Comparison of ENCODE assay signal across 18 mouse cellular contexts in the genomic region with DNA sequence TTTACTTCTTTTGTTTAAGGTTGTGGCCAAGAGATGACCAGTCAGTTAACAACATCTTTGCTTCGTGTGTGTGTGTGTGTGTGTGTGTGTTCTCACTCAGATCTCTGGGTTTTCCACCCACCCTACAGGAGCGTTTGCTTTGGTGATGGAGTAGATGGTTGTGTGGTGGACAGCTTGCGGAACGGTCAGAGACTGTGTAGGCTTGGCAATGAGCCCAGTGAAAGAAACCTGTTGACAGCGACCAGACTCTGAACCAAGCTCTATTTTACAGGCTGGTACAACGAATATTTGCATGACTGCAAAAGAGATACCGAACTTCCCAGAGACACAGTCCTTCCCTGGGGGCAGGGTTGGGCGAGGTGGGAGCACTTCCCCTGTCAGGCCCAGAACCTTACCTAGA. TPM values are rescaled to one million over a fixed set of nuclear protein-coding genes. Genes with fewer than 3 reads are reported as not detected.
DNase-seq lines count a peak whose midpoint lies in the region; ATAC-seq lines count a peak whose summit lies in the region.
"Had no signal": no experiment of that assay in that cellular context is flagged by ENCODE, and none has a peak within 500 bp of the region (broad histone marks: within the 10 kb centered on the region; RNA-seq: fewer than 3 reads in every experiment).

No protein-coding gene starts in this region.

- H3K9me3 ChIP-seq in heart, embryonic 13.5 days: no peaks in the 10 kb centered on the region
- H3K9me3 ChIP-seq: G1E had no signal

- no peaks in the 10 kb centered on the region for H3K36me3 ChIP-seq in heart, embryonic 13.5 days
- H3K36me3 ChIP-seq: G1E had no signal

- intact Hi-C loops in left cerebral cortex, postnatal 14 days (cut with DNase I): no loop called here

- H3K27ac ChIP-seq in heart, embryonic 13.5 days (replicated peaks): 0 out of 2 replicates have a peak overlapping the region, but pooled peaks have one; percentile 34
- H3K27ac ChIP-seq: gastrocnemius, adult 2 months had no signal

- WGBS in heart, embryonic 13.5 days: 17% methylated on average over 8 of the region's 8 CpGs

- H3K4me3 ChIP-seq in heart, embryonic 13.5 days: no peak overlapping the region
- H3K4me3 ChIP-seq: gastrocnemius, adult 2 months had no signal

- H3K4me1 ChIP-seq in heart, embryonic 13.5 days: peaks cover 18% of the 10 kb centered on the region

- no peaks in the 10 kb centered on the region for H3K27me3 ChIP-seq in heart, embryonic 13.5 days (replicated peaks)

- peak; percentile 8 to 28 for DNase-seq in cerebellum, adult 18-20 months
- DNase-seq in cerebellum, adult 9-10 months: no peak
- DNase-seq in heart, adult 11 months: no peak
- DNase-seq in left cerebral cortex, postnatal 14 days (ENCODE audit: low spot score in 2 of 2): peak; percentile 19 to 33
- no peak for DNase-seq in left cerebral cortex, adult 18-20 months (ENCODE audit: low spot score in 2 of 2)
- peak; percentile 16 for DNase-seq in MN1 (ENCODE audit: low spot score)
- no peak for DNase-seq in urinary bladder, postnatal 4 days (ENCODE audit: low spot score in 2 of 2)
- DNase-seq: gastrocnemius, adult 2 months; kidney, adult 8-10 months; liver; liver, postnatal 0 days; lung, postnatal 36 days; spleen, adult 18-20 months; thymus, adult 18-20 months had no signal

- no peak overlapping the region for H3K9ac ChIP-seq in heart, embryonic 13.5 days
- H3K9ac ChIP-seq: liver, postnatal 0 days had no signal

- ATAC-seq in heart, embryonic 13.5 days (ENCODE audit: extremely low read depth, insufficient number of reproducible peaks, low FRiP score, low TSS enrichment): no peak
- ATAC-seq: CD4-positive, CD25-positive, alpha-beta regulatory T cell, adult 4 months; forebrain, embryonic 16.5 days; liver, postnatal 0 days had no signal

- H3K4me2 ChIP-seq in heart, embryonic 13.5 days: peak overlapping the region; percentile 22; the same call in 1 of the 2 replicates

RNA-seq across cellular contexts. Expression of gene Zfp503, which starts 30.2 kb away (rescaled TPM):
- 3.3 and 4.2 TPM in 2 replicates for polyA plus RNA-seq in heart, embryonic 13.5 days (2015; fragmentation: Nextera tagmentation; extraction: Ambion mirVana)
- total RNA-seq in left cerebral cortex, postnatal 14 days (2021): 1 to 10 TPM; 1.7 to 3.6 TPM
- 1 to 10 TPM; 3.9 to 4.5 TPM for total RNA-seq in left cerebral cortex, adult 18-20 months (2021)
- total RNA-seq: G1E had no signal
- polyA plus RNA-seq: CD4-positive, CD25-positive, alpha-beta regulatory T cell, adult 4 months had no signal

Comparison
In these comparisons a context has a peak if more than half of its experiments do, and no peak if none do; other contexts are left out.
1. DNase-seq: peak in cerebellum, adult 18-20 months (2 of 2), left cerebral cortex, postnatal 14 days (2 of 2) and MN1 (single experiment); none in cerebellum, adult 9-10 months (single experiment), heart, adult 11 months (single experiment), left cerebral cortex, adult 18-20 months (0 of 2) and urinary bladder, postnatal 4 days (0 of 2).